Mouse (Mus musculus) CH12.LX (cell line): ENCODE results near the gene Irgm2. TPM values are rescaled to one million over a fixed set of nuclear protein-coding genes. Genes with fewer than 3 reads are reported as not detected.

ENCODE experiments used
- DNase-seq: peaks from one replicate; pipeline ENCODE4 v3.0.0-alpha.2; 2013; ENCODE audit errors: extremely low read depth
- H3K27ac ChIP-seq: 2 replicates; pipeline ENCODE4 v1.5.1; 2012; ENCODE audit warnings: low read depth, mild to moderate bottlenecking, control low read depth, moderate library complexity; ENCODE audit not compliant: insufficient read depth
- H3K27me3 ChIP-seq: replicated peaks from 2 replicates; pipeline ENCODE3; 2012; ENCODE audit warnings: inconsistent platforms
- H3K36me3 ChIP-seq, 2 experiments: replicated peaks in 1 of 2; 2 replicates each; pipeline versions ENCODE3 to v1.6.1; 2012; ENCODE audit warnings: inconsistent platforms in 1 of 2, low read length in 1 of 2, mild to moderate bottlenecking in 1 of 2, mixed read lengths in 1 of 2, moderate library complexity in 1 of 2; ENCODE audit not compliant: control insufficient read depth in 1 of 2, insufficient read depth in 1 of 2
- H3K4me1 ChIP-seq, 2 experiments: 2 replicates each; pipeline ENCODE4 v1.6.1; 2012; ENCODE audit warnings: inconsistent platforms in 1 of 2, moderate library complexity in 1 of 2; ENCODE audit not compliant: insufficient read depth in 2 of 2, control insufficient read depth in 1 of 2
- H3K4me2 ChIP-seq: 2 replicates; pipeline ENCODE4 v1.6.1; 2012; ENCODE audit warnings: low read depth, mild to moderate bottlenecking, control low read depth; ENCODE audit not compliant: poor library complexity, insufficient read depth, severe bottlenecking
- H3K4me3 ChIP-seq, 3 experiments: fragments of 150-350 bp in 1 of 3; sonication (generic) in 1 of 3; replicated peaks in 1 of 3; 2 replicates each; pipeline versions ENCODE3 to v1.5.1; 2011 to 2012; ENCODE audit warnings: low read depth in 2 of 3, low read length in 2 of 3, mild to moderate bottlenecking in 2 of 3, moderate library complexity in 2 of 3, control low read depth in 1 of 3, improper control_type of control experiment in 1 of 3, inconsistent platforms in 1 of 3, mixed read lengths in 1 of 3; ENCODE audit not compliant: poor library complexity in 1 of 3
- H3K79me2 ChIP-seq: replicated peaks from 2 replicates; pipeline ENCODE4 v1.6.1; 2012; ENCODE audit warnings: mild to moderate bottlenecking, moderate library complexity; ENCODE audit not compliant: control insufficient read depth, poor library complexity, insufficient read depth, severe bottlenecking; ENCODE audit errors: extremely low read depth
- H3K9ac ChIP-seq: 2 replicates; pipeline ENCODE4 v1.6.1; 2012; ENCODE audit warnings: low read depth, mild to moderate bottlenecking, control low read depth, moderate library complexity; ENCODE audit not compliant: insufficient read depth
- H3K9me3 ChIP-seq: replicated peaks from 2 replicates; pipeline ENCODE3; 2012; ENCODE audit warnings: low read length, inconsistent platforms, mixed read lengths
- BHLHE40 ChIP-seq: IDR thresholded peaks from 2 replicates; pipeline ENCODE4 v1.6.1; 2011; ENCODE audit warnings: mild to moderate bottlenecking, low read depth, low read length, improper control_type of control experiment
- CHD2 ChIP-seq: IDR thresholded peaks from 2 replicates; pipeline ENCODE4 v1.6.1; 2011; ENCODE audit warnings: low read length, improper control_type of control experiment
- CTCF ChIP-seq, 2 experiments: IDR thresholded peaks in 1 of 2; conservative IDR thresholded peaks in 1 of 2; 2 replicates each; pipeline ENCODE4 v1.5.1; 2011 to 2012; ENCODE audit warnings: low read depth in 2 of 2, low read length in 2 of 2, improper control_type of control experiment in 1 of 2, inconsistent platforms in 1 of 2, mild to moderate bottlenecking in 1 of 2, moderate library complexity in 1 of 2
- ELF1 ChIP-seq: IDR thresholded peaks from 2 replicates; pipeline ENCODE4 v1.6.1; 2014; ENCODE audit warnings: low read depth, mild to moderate bottlenecking, inconsistent platforms, low read length, improper control_type of control experiment
- EP300 ChIP-seq: IDR thresholded peaks from 2 replicates; pipeline ENCODE4 v1.6.1; 2011; ENCODE audit warnings: low read length, improper control_type of control experiment
- GABPA ChIP-seq: IDR thresholded peaks from 2 replicates; pipeline ENCODE4 v1.6.1; 2012; ENCODE audit warnings: low read depth, low read length, improper control_type of control experiment, inconsistent platforms; ENCODE audit not compliant: insufficient replicate concordance
- IRF4 ChIP-seq: IDR thresholded peaks from 2 replicates; pipeline ENCODE4 v1.6.1; 2014; ENCODE audit warnings: low read depth, mild to moderate bottlenecking, inconsistent platforms, low read length, improper control_type of control experiment
- JUND ChIP-seq: conservative IDR thresholded peaks from 2 replicates; pipeline ENCODE4 v1.6.1; 2011; ENCODE audit warnings: low read depth, low read length, improper control_type of control experiment
- KAT2A ChIP-seq: IDR thresholded peaks from 2 replicates; pipeline ENCODE4 v1.6.1; 2012; ENCODE audit warnings: low read length, improper control_type of control experiment, inconsistent platforms; ENCODE audit not compliant: insufficient replicate concordance
- MAFK ChIP-seq: IDR thresholded peaks from 2 replicates; pipeline ENCODE4 v1.6.1; 2011; ENCODE audit warnings: low read length, improper control_type of control experiment; ENCODE audit not compliant: insufficient replicate concordance
- MAX ChIP-seq: IDR thresholded peaks from 2 replicates; pipeline ENCODE4 v1.6.1; 2011; ENCODE audit warnings: low read length, improper control_type of control experiment
- MAZ ChIP-seq: IDR thresholded peaks from 2 replicates; pipeline ENCODE4 v1.6.1; 2012; ENCODE audit warnings: low read depth, mild to moderate bottlenecking, inconsistent platforms, low read length, improper control_type of control experiment, moderate library complexity
- MEF2A ChIP-seq: IDR thresholded peaks from 2 replicates; pipeline ENCODE4 v1.6.1; 2014; ENCODE audit warnings: low read depth, mild to moderate bottlenecking, inconsistent platforms, low read length, improper control_type of control experiment, borderline replicate concordance
- MXI1 ChIP-seq: IDR thresholded peaks from 2 replicates; pipeline ENCODE4 v1.6.1; 2011; ENCODE audit warnings: mild to moderate bottlenecking, low read depth, low read length, improper control_type of control experiment
- NRF1 ChIP-seq: IDR thresholded peaks from 2 replicates; pipeline ENCODE4 v1.6.1; 2014; ENCODE audit warnings: low read depth, mild to moderate bottlenecking, inconsistent platforms, low read length, improper control_type of control experiment, moderate library complexity
- PAX5 ChIP-seq: IDR thresholded peaks from 2 replicates; pipeline ENCODE4 v1.6.1; 2012; ENCODE audit warnings: low read length, inconsistent platforms, mixed read lengths
- POLR2A ChIP-seq: IDR thresholded peaks from 2 replicates; pipeline ENCODE4 v1.6.1; 2011; ENCODE audit warnings: low read depth, mild to moderate bottlenecking, improper control_type of control experiment, low read length
- RAD21 ChIP-seq: IDR thresholded peaks from 2 replicates; pipeline ENCODE4 v1.6.1; 2011; ENCODE audit warnings: low read depth, mild to moderate bottlenecking, low read length, improper control_type of control experiment, moderate library complexity
- RCOR1 ChIP-seq: conservative IDR thresholded peaks from 2 replicates; pipeline ENCODE4 v1.6.1; 2012; ENCODE audit warnings: low read depth, mild to moderate bottlenecking, inconsistent platforms, low read length, improper control_type of control experiment
- SIN3A ChIP-seq: IDR thresholded peaks from 2 replicates; pipeline ENCODE4 v1.6.1; 2012; ENCODE audit warnings: low read length, improper control_type of control experiment, inconsistent platforms
- SMC3 ChIP-seq: IDR thresholded peaks from 2 replicates; pipeline ENCODE4 v1.6.1; 2011; ENCODE audit warnings: low read depth, low read length, improper control_type of control experiment
- UBTF ChIP-seq: IDR thresholded peaks from 2 replicates; pipeline ENCODE4 v1.6.1; 2012; ENCODE audit warnings: low read depth, mild to moderate bottlenecking, inconsistent platforms, low read length, improper control_type of control experiment, moderate library complexity
- USF1 ChIP-seq: IDR thresholded peaks from 2 replicates; pipeline ENCODE4 v1.6.1; 2014; ENCODE audit warnings: low read depth, mild to moderate bottlenecking, inconsistent platforms, low read length, improper control_type of control experiment
- ZC3H11A ChIP-seq: IDR thresholded peaks from 2 replicates; pipeline ENCODE4 v1.6.1; 2012; ENCODE audit warnings: low read depth, mild to moderate bottlenecking, inconsistent platforms, low read length, improper control_type of control experiment
- ZMIZ1 ChIP-seq: IDR thresholded peaks from 2 replicates; pipeline ENCODE4 v1.6.1; 2012; ENCODE audit warnings: low read depth, mild to moderate bottlenecking, inconsistent platforms, low read length, improper control_type of control experiment
- ZNF384 ChIP-seq: IDR thresholded peaks from 2 replicates; pipeline ENCODE4 v1.6.1; 2012; ENCODE audit warnings: low read depth, low read length, improper control_type of control experiment, inconsistent platforms
- dilution Hi-C: fragments of 300-500 bp; cut with MboI; formaldehyde crosslinking; loops from 2 replicates; pipeline ENCODE4 v1.14.3; 2020; ENCODE audit warnings: low sequenced_read_pairs; ENCODE audit not compliant: extremely low pct_unique_long_range_greater_than_20kb, extremely low pct_ligation_motif_present
- in situ Hi-C: fragments of 300-500 bp; cut with MboI; formaldehyde crosslinking; loops from 3 replicates; pipeline ENCODE4 v1.14.3; 2019; ENCODE audit warnings: low sequenced_read_pairs, low pct_ligation_motif_present, low pct_unique_long_range_greater_than_20kb, mixed read lengths
- polyA plus RNA-seq: library from polyadenylated mRNA; unstranded; fragments of >175 nt; gene quantifications from 2 replicates; pipeline ENCODE4 v1.2.1, GENCODE M21; 2012; ENCODE audit warnings: low read depth; ENCODE audit not compliant: insufficient read length
- total RNA-seq, 2 experiments: library from RNA; depleted of rRNA; stranded (reverse); fragments of 300-350 nt in 1 of 2; fragments of >200 nt in 1 of 2; gene quantifications; 2 replicates each; pipeline ENCODE4 v1.2.3; 2012 to 2014

Irgm2 gene
- total and polyA plus RNA-seq, 3 experiments, result 4.3 to 5.2 (median 4.7) TPM

DNA sequence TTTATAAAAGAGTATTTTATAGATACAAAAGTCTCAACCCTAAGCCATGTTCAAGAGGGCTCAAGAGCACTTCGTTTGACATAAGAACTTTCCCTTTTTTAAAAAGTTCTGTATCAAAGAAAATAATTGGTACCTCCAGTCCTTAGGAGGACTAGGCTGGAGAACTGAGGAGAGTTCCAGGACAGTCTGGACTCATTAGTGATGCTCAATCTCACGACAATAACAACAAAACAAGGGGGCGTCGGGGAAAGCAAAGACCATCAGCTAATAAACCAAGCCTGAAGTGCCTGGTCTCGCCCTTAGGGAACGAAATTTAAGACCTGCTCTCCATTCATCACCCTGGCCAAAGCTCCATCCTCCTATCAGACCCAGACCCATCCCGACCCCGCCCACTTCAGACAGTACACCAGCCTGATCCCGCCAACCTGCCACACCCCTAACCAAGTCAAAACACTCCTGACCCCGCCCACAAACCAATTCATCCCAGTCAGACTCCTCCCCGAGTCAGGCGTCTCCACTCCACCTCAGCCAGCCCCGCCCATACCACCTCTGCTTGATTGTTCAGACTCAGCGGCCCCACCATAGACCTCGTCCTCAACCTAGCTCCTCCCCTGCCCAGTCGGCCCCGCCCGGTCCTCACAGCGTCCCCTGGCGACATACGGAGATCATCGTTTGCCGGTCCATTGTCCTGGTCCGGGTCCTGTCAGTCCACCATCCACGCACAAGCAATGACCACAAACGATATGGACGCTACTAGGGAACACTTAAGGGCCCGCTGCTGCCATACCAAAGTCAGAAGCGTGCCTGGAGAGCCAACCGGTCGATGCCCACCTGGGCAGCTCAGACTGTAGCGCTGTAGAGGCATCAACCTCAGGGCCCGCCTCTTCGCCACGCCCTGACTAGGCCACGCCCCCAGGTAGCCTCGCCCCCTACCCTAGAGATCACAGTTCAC, 39.7 kb downstream of the Irgm2 start:
- in situ Hi-C loops (loop anchor here (10.0 kb wide), 2 partner anchors 284 to 346 kb away; no protein-coding TSS in a partner anchor), dilution Hi-C loops (no loop called here)
- Histone ChIP-seq H3K9ac (no peak overlapping the region), H3K27ac (no peak overlapping the region), H3K27me3 (peaks cover 60% of the 10 kb centered on the region), H3K4me1 (peaks cover 0 to 14% of the 10 kb centered on the region in 2 experiments; a peak in 2 of 4 replicates), H3K4me3 (peak overlapping the region; percentile 7 to 58 (median 24)), H3K36me3 (no peaks in the 10 kb centered on the region), H3K79me2 (no peaks in the 10 kb centered on the region), H3K9me3 (no peaks in the 10 kb centered on the region), H3K4me2 (peak overlapping the region; percentile 84)
- peak; percentile 92 for DNase-seq
- TF ChIP-seq GABPA (no peak), USF1 (no peak), PAX5 (no peak), RAD21 (no peak), MEF2A (no peak), RCOR1 (no peak), MAZ (0 out of 2 replicates have a peak, but pooled peaks have one; percentile 38), SMC3 (peak; percentile 2; the same call in 1 of the 2 replicates), MAFK (no peak), ELF1 (0 out of 2 replicates have a peak, but pooled peaks have one; percentile 29), NRF1 (no peak; the same call in 1 of the 2 replicates), MAX (no peak), SIN3A (peak; percentile 30; the same call in 1 of the 2 replicates), MXI1 (no peak; the same call in 1 of the 2 replicates), CHD2 (no peak), JUND (no peak), EP300 (no peak), CTCF (conservative IDR thresholded peaks at IDR 0.05 in 1 of 2, IDR thresholded peaks at IDR 0.05 in 1 of 2; ENCODE audit: low read depth in 2 of 2, low read length in 2 of 2) (peak in 1 of 2 experiments; percentile 59; a peak in 2 of 4 replicates), KAT2A (no peak)

GRCm38 (mm10) chr11:58247294-58247693, 47.9 kb downstream of the Irgm2 start:
- TF ChIP-seq CTCF (conservative IDR thresholded peaks at IDR 0.05 in 1 of 2, IDR thresholded peaks at IDR 0.05 in 1 of 2; ENCODE audit: low read depth in 2 of 2, low read length in 2 of 2) (no peak), KAT2A (no peak), RCOR1 (no peak), UBTF (no peak), PAX5 (no peak), ZNF384 (no peak), GABPA (no peak), MAX (no peak), EP300 (no peak), ZC3H11A (no peak), ZMIZ1 (no peak), MAZ (no peak), POLR2A (no peak), JUND (no peak), IRF4 (no peak), BHLHE40 (no peak)
- TF ChIP-seq, all 38 proteins: peak for 0
- peaks cover 77% of the 10 kb centered on the region for H3K27me3 ChIP-seq
- H3K79me2 ChIP-seq, result no peaks in the 10 kb centered on the region
- dilution Hi-C loops, result no loop called here
- peaks cover 22% of the 10 kb centered on the region for H3K9me3 ChIP-seq
- no peak overlapping the region for H3K4me3 ChIP-seq
- in situ Hi-C loops, result no loop called here
- no peak overlapping the region for H3K9ac ChIP-seq
- H3K4me2 ChIP-seq, result no peak overlapping the region
- H3K27ac ChIP-seq, result no peak overlapping the region
- no peak for DNase-seq
- H3K4me1 ChIP-seq, result no peaks in the 10 kb centered on the region
- H3K36me3 ChIP-seq, result no peaks in the 10 kb centered on the region
